Mouse (Mus musculus) midbrain, embryonic 12.5 days (tissue): ENCODE measurements around the gene Lmod2. TPM values are rescaled to one million over a fixed set of nuclear protein-coding genes. Genes with fewer than 3 reads are reported as not detected.

Experiments used
- ATAC-seq: fragments of 200-750 bp; cut with Nextera tagmentation; 2 replicates; pipeline ENCODE4 v1.8.0; 2017; ENCODE audit warnings: low read depth, moderate TSS enrichment, moderate library complexity; ENCODE audit not compliant: low FRiP score
- H3K27ac ChIP-seq: fragments of 300-500 bp; sonication (generic); replicated peaks from 2 replicates; pipeline ENCODE4 v1.5.1; 2016; ENCODE audit warnings: mild to moderate bottlenecking
- H3K27me3 ChIP-seq: fragments of 300-500 bp; sonication (generic); 2 replicates; pipeline ENCODE4 v1.6.1; 2016; ENCODE audit warnings: mild to moderate bottlenecking
- H3K36me3 ChIP-seq: fragments of 300-500 bp; sonication (generic); 2 replicates; pipeline ENCODE4 v1.6.1; 2016
- H3K4me1 ChIP-seq: fragments of 300-500 bp; sonication (generic); 2 replicates; pipeline ENCODE4 v1.6.1; 2016
- H3K4me2 ChIP-seq: fragments of 300-500 bp; sonication (generic); replicated peaks from 2 replicates; pipeline ENCODE4 v1.6.1; 2016; ENCODE audit warnings: mild to moderate bottlenecking, moderate library complexity
- H3K4me3 ChIP-seq: fragments of 300-500 bp; sonication (generic); 2 replicates; pipeline ENCODE4 v1.5.1; 2016; ENCODE audit warnings: mild to moderate bottlenecking
- H3K9ac ChIP-seq: fragments of 300-500 bp; sonication (generic); replicated peaks from 2 replicates; pipeline ENCODE4 v1.6.1; 2016; ENCODE audit warnings: mild to moderate bottlenecking, moderate library complexity
- H3K9me3 ChIP-seq: fragments of 300-500 bp; sonication (generic); 2 replicates; pipeline ENCODE4 v1.6.1; 2016; ENCODE audit warnings: mild to moderate bottlenecking
- WGBS: fragments of 180-500 bp; shearing (Covaris S2); methylation state at CpG from one replicate; pipeline ENCODE4 v1.1.7; 2016; 5-methylcytosine and 5-hydroxymethylcytosine counted together
- polyA plus RNA-seq: library from polyadenylated mRNA; unstranded; fragments of >200 nt; fragmentation: Nextera tagmentation; extraction: Ambion mirVana; gene quantifications from 2 replicates; pipeline ENCODE4 v1.2.1, GENCODE M21; 2016

Lmod2 gene
- polyA plus RNA-seq, 1 experiment from 2014 or later = not detected

GRCm38 (mm10) chr6:24619285-24620045 lies 21.9 kb downstream of the Lmod2 start:
- H3K4me2 ChIP-seq = no peak overlapping the region
- no peak overlapping the region for H3K27ac ChIP-seq
- no peaks in the 10 kb centered on the region for H3K4me1 ChIP-seq
- H3K9ac ChIP-seq = no peak overlapping the region
- H3K36me3 ChIP-seq = peaks cover 33% of the 10 kb centered on the region
- no peaks in the 10 kb centered on the region for H3K27me3 ChIP-seq
- 83% methylated on average over 5 of the region's 6 CpGs for WGBS
- ATAC-seq = 0 out of 2 replicates have a peak, but pooled peaks have one; percentile 9
- H3K9me3 ChIP-seq = no peaks in the 10 kb centered on the region
- H3K4me3 ChIP-seq = no peak overlapping the region

- no peak for ATAC-seq
- H3K9me3 ChIP-seq = no peaks in the 10 kb centered on the region
- peaks cover 37% of the 10 kb centered on the region for H3K36me3 ChIP-seq
- H3K27me3 ChIP-seq = no peaks in the 10 kb centered on the region
- H3K9ac ChIP-seq = no peak overlapping the region
- no peak overlapping the region for H3K27ac ChIP-seq
- H3K4me2 ChIP-seq = no peak overlapping the region
- H3K4me1 ChIP-seq = no peaks in the 10 kb centered on the region
- H3K4me3 ChIP-seq = no peak overlapping the region
- WGBS = 91% methylated on average over 2 of the region's 2 CpGs
These were observed 23.4 kb downstream of the Lmod2 start for GRCm38 (mm10) chr6:24620936-24621335.

DNA sequence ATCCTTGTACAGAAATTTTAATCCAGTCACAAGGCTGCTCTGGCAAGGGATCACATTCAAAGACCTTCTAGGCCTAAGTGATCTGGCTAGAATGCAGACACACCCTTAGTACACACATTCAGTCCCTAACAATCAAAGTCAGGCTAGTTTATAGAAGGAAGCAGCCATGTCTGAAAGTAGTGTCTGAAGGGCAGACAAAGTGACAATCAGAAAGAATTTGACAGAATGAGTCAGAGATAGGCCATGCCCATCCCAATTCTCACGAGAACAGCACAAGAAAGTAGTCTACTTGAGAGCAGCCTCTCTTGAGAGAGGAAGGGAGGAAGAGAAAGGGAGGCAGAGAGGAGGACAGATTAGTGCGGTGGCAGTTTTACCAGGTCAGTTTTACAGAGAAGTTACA lies 24.5 kb downstream of the Lmod2 start:
- Histone ChIP-seq H3K9ac (no peak overlapping the region), H3K36me3 (peaks cover 32% of the 10 kb centered on the region)

GRCm38 (mm10) chr6:24627586-24628030 lies 30.0 kb downstream of the Lmod2 start:
- no peak overlapping the region for H3K27ac ChIP-seq
- H3K9ac ChIP-seq = no peak overlapping the region
- no peaks in the 10 kb centered on the region for H3K4me1 ChIP-seq
- no peaks in the 10 kb centered on the region for H3K9me3 ChIP-seq
- no peak overlapping the region for H3K4me2 ChIP-seq
- H3K36me3 ChIP-seq = peaks cover 14% of the 10 kb centered on the region
- no peaks in the 10 kb centered on the region for H3K27me3 ChIP-seq
- ATAC-seq = peak; percentile 78
- WGBS = 72% methylated on average over 5 of the region's 5 CpGs
- no peak overlapping the region for H3K4me3 ChIP-seq

More for the DNA sequence above, 24.5 kb downstream of the Lmod2 start:
- no peak for ATAC-seq
- H3K27ac ChIP-seq = no peak overlapping the region
- no peaks in the 10 kb centered on the region for H3K9me3 ChIP-seq
- no peaks in the 10 kb centered on the region for H3K4me1 ChIP-seq
- no peak overlapping the region for H3K4me3 ChIP-seq
- WGBS = 91% methylated on average over 2 of the region's 2 CpGs
- no peak overlapping the region for H3K4me2 ChIP-seq
- H3K27me3 ChIP-seq = no peaks in the 10 kb centered on the region

DNA sequence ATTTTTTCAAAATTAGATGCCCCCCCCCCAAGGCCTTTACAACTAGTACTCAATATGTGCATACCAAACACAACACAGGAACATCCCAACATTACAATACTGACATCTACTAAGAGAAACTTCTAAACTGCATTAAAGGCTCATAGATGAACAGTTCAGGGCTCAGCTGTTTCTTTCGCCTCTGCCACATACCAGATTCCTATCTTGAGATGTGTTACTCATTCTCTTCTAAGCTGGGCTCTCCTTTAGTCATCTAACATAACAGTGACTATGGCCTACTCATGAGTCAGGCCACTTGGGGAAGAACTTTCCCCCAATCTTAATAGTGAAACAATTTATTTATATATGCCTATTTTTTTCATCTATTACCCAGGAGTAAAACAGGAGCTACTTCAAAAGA lies 30.9 kb downstream of the Lmod2 start:
- WGBS = 91% methylated on average over 1 of the region's 1 CpGs

DNA sequence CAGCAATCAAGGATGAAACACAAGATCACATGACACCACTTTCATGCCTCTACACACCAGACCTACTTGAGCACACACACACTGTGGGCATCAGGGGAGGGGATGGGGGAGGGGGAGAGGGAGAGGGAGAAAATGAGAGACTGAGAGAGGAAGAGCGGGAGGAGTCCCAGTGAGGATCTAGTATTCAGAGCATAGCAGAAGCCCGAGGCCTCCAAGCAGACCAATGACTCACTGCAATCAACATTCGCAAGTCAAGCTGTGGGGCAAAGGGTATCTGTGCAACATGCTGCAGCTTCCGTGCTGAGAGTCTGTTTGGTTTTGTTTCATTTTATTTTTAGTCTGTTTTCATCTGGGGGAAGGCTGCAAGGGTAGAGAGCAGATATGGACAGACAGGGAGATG lies 34.5 kb downstream of the Lmod2 start:
- H3K27me3 ChIP-seq = no peaks in the 10 kb centered on the region
- no peaks in the 10 kb centered on the region for H3K4me1 ChIP-seq
- no peak overlapping the region for H3K4me2 ChIP-seq
- H3K27ac ChIP-seq = no peak overlapping the region
- no peak overlapping the region for H3K4me3 ChIP-seq
- H3K9ac ChIP-seq = no peak overlapping the region
- no peak for ATAC-seq
- H3K9me3 ChIP-seq = no peaks in the 10 kb centered on the region
- WGBS = 86% methylated on average over 4 of the region's 4 CpGs
- peaks cover 7% of the 10 kb centered on the region for H3K36me3 ChIP-seq

More for the DNA sequence above, 30.9 kb downstream of the Lmod2 start:
- H3K27me3 ChIP-seq = no peaks in the 10 kb centered on the region
- H3K9me3 ChIP-seq = no peaks in the 10 kb centered on the region
- peaks cover 18% of the 10 kb centered on the region for H3K36me3 ChIP-seq
- no peak overlapping the region for H3K9ac ChIP-seq
- H3K4me2 ChIP-seq = no peak overlapping the region
- no peak overlapping the region for H3K4me3 ChIP-seq
- ATAC-seq = no peak
- no peaks in the 10 kb centered on the region for H3K4me1 ChIP-seq
- no peak overlapping the region for H3K27ac ChIP-seq

DNA sequence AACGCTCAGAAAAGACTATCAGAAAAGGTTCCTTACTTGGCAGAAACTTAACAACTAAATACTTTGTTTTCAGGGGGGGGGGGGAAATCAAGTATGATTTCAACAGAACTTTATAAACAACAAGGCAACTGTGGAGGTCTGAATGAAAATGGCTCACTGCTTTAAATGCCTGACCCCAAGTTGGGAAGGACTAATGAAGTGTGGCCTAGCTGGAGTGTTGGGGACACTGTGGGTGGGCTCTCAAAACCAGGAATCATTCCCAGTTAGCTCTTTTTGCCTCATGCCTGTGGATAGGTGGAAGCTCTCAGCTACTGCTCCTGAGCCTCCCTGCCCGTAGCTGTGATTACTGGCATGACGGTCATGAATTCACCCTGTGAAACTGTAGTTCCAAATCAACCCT lies 36.5 kb downstream of the Lmod2 start:
- H3K27me3 ChIP-seq = no peaks in the 10 kb centered on the region
- H3K4me2 ChIP-seq = no peak overlapping the region
- no peaks in the 10 kb centered on the region for H3K4me1 ChIP-seq
- no peak overlapping the region for H3K9ac ChIP-seq
- ATAC-seq = no peak
- no peaks in the 10 kb centered on the region for H3K9me3 ChIP-seq
- 87% methylated on average over 3 of the region's 3 CpGs for WGBS
- H3K4me3 ChIP-seq = no peak overlapping the region
- no peak overlapping the region for H3K27ac ChIP-seq
- H3K36me3 ChIP-seq = peaks cover 7% of the 10 kb centered on the region

DNA sequence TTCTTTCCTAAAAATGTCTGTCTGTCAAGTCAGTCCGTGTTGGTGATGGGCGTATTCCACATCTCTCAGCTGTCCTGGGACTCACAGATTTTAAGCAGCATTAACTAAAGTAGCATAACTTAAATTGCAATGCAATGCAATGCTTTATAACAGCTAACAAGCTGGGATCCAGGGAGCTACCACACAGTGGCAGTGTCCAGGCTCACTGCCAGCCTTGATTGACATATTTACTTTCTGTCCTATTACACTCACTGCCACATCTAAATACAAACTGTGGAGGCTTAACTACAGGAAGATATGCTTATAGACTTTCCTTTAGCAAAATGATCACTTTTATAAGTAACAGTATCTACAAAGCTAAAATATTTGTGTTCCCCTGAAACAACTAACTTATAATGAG lies 38.3 kb downstream of the Lmod2 start:
- ATAC-seq = no peak
- H3K27ac ChIP-seq = no peak overlapping the region
- WGBS = 84% methylated on average over 2 of the region's 2 CpGs

GRCm38 (mm10) chr6:24641286-24641685 lies 43.7 kb downstream of the Lmod2 start:
- ATAC-seq = no peak
- no peaks in the 10 kb centered on the region for H3K27me3 ChIP-seq
- no peak overlapping the region for H3K4me3 ChIP-seq
- no peak overlapping the region for H3K27ac ChIP-seq
- no peak overlapping the region for H3K9ac ChIP-seq
- H3K4me2 ChIP-seq = no peak overlapping the region
- peaks cover 4% of the 10 kb centered on the region; the same call in 1 of the 2 replicates for H3K36me3 ChIP-seq
- WGBS = 93% methylated on average over 4 of the region's 4 CpGs
- H3K9me3 ChIP-seq = no peaks in the 10 kb centered on the region
- H3K4me1 ChIP-seq = no peaks in the 10 kb centered on the region

More for the DNA sequence above, 38.3 kb downstream of the Lmod2 start:
- Histone ChIP-seq H3K9me3 (no peaks in the 10 kb centered on the region), H3K27me3 (no peaks in the 10 kb centered on the region), H3K4me1 (no peaks in the 10 kb centered on the region), H3K4me2 (no peak overlapping the region), H3K9ac (no peak overlapping the region), H3K36me3 (peaks cover 7% of the 10 kb centered on the region), H3K4me3 (no peak overlapping the region)

- H3K27me3 ChIP-seq = no peaks in the 10 kb centered on the region
- no peak for ATAC-seq
- no peak overlapping the region for H3K9ac ChIP-seq
- no peak overlapping the region for H3K27ac ChIP-seq
- whole genome bisulfite sequencing = 94% methylated on average over 2 of the region's 2 CpGs
- H3K36me3 ChIP-seq = peaks cover 4% of the 10 kb centered on the region; the same call in 1 of the 2 replicates
- H3K9me3 ChIP-seq = no peaks in the 10 kb centered on the region
- H3K4me1 ChIP-seq = no peaks in the 10 kb centered on the region
- H3K4me3 ChIP-seq = no peak overlapping the region
- no peak overlapping the region for H3K4me2 ChIP-seq
These were observed 44.6 kb downstream of the Lmod2 start for GRCm38 (mm10) chr6:24642161-24642560.

DNA sequence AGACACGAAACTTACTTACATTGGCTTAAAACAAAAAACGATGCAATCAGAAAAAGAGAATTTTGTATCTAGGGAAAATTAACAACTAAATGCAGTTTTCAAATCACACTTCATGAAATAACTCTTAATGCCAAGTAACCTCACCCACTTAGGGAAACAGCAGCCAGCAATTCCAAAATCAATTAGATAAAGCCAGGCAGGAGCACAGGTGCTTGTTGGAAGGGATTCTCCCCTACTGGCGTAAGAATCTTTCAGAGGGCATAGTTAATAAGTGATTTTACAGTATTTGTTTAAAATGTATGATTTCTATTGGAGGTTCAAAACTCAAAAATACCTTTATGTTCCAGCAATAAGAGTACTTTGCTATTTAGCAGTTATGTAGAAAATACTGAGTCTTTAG lies 45.4 kb downstream of the Lmod2 start:
- WGBS = 97% methylated on average over 3 of the region's 3 CpGs
- Histone ChIP-seq H3K4me2 (no peak overlapping the region), H3K27me3 (no peaks in the 10 kb centered on the region), H3K9ac (no peak overlapping the region), H3K36me3 (peaks cover 4% of the 10 kb centered on the region; the same call in 1 of the 2 replicates), H3K27ac (no peak overlapping the region), H3K4me1 (no peaks in the 10 kb centered on the region), H3K4me3 (no peak overlapping the region), H3K9me3 (no peaks in the 10 kb centered on the region)
- ATAC-seq = no peak

DNA sequence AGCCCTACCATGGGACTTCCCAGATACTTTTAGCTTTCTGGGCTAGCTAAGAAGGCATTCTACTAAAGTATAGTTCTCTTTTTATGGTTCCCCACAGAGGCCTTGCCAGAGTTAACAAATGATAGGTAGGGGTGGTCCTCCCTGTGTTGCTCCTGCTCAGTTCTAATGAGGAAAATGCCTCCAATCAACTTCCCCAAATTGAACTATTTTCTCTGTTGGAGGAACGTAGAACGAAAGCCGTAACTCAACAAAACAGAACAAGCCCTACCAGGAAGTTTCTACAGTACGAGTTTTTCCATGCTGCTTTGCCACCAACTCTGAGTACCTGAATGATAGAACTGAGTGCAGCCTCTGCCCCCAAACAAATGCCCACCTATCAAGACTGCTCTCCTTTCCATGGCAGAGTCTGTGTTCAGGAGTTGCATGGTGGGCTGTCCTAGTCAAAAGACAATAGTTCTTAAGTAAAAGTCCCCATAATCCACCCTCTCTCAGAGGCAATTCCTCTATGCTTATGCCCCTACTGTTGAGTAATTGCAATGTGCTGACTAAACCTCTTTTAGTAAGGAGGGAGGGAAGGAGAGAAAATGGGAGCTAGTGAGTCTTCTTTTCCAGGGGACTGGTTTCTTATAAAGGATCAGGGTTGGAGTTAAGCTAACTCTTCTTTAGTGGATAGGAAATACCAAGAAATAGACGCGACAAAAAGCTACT lies 47.9 kb downstream of the Lmod2 start:
- Histone ChIP-seq H3K36me3 (peaks cover 4% of the 10 kb centered on the region; the same call in 1 of the 2 replicates), H3K4me2 (no peak overlapping the region), H3K9ac (no peak overlapping the region), H3K4me3 (no peak overlapping the region), H3K27me3 (no peaks in the 10 kb centered on the region), H3K9me3 (no peaks in the 10 kb centered on the region), H3K4me1 (peaks cover 2% of the 10 kb centered on the region; the same call in 1 of the 2 replicates), H3K27ac (no peak overlapping the region)
- ATAC-seq = no peak
- WGBS = 84% methylated on average over 6 of the region's 6 CpGs
